Mouse (Mus musculus): ENCODE measurements around the gene Etv3. TPM values are rescaled to one million over a fixed set of nuclear protein-coding genes. Genes with fewer than 3 reads are reported as not detected.
A peak's percentile ranks its signal among the peaks of the same experiment; 100 is the strongest.

Etv3 gene
- polyA plus RNA-seq, 1 experiment from 2014 or later: 9.6 TPM

DNA sequence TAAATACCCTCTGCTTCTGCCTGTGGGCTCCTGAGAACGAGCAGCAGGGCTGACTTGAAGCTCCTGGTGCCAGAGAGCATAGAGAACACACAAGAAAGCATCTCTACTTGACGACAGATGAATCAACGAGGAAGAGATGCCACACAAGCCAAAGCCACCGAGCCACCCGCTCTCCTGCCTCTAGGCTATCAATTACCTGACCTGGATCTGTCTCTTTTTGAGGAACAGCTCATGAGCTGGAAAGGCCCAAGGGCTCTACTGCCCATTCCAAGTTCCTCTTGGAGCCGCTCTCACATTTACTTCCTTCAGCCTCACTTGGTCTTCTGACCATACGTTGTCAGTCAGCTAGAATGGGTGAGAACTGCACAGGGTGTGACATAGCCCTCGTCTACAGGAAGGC is 36.2 kb downstream of the Etv3 start:
- H3K4me2 ChIP-seq: no peak overlapping the region
- no peaks in the 10 kb centered on the region for H3K9me3 ChIP-seq (replicated peaks)
- 55% methylated on average over 8 of the region's 8 CpGs for WGBS
- H3K4me1 ChIP-seq (replicated peaks): peaks cover 15% of the 10 kb centered on the region
- H3K27ac ChIP-seq: no peak overlapping the region
- no peak overlapping the region for H3K9ac ChIP-seq
- ATAC-seq (replicated peaks; ENCODE audit: insufficient number of reproducible peaks, insufficient read depth, low FRiP score, low read depth): no peak
- H3K36me3 ChIP-seq: no peaks in the 10 kb centered on the region
- H3K4me3 ChIP-seq: no peak overlapping the region
- no peaks in the 10 kb centered on the region for H3K27me3 ChIP-seq

DNA sequence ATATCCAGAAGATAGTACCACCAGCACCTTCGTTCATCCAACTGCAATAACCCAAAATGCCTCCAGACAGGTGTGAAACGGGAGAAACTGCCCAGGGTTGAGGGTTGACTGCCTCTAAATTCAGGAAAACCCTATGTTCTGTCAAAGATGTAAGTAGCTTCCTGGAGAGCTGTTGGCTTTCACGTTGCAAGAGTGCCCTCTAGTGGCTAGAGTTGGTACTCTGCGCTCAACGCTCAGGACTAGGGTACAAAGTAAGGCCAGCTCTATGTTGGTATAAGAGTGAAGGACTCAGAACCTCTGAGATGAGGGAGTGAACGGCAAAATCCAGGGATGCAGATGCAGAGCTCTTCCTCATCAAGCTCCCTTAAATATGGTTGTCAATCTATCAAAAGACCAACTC is 37.2 kb downstream of the Etv3 start:
- no peaks in the 10 kb centered on the region for H3K27me3 ChIP-seq
- no peak overlapping the region for H3K27ac ChIP-seq
- 0 out of 2 replicates have a peak, but pooled peaks have one; percentile 14 for ATAC-seq (replicated peaks; ENCODE audit: insufficient number of reproducible peaks, insufficient read depth, low FRiP score, low read depth)
- peaks cover 9% of the 10 kb centered on the region for H3K4me1 ChIP-seq (replicated peaks)
- no peak overlapping the region for H3K4me3 ChIP-seq
- H3K4me2 ChIP-seq: no peak overlapping the region
- H3K36me3 ChIP-seq: no peaks in the 10 kb centered on the region
- 3% methylated on average over 6 of the region's 6 CpGs for WGBS
- H3K9me3 ChIP-seq (replicated peaks): no peaks in the 10 kb centered on the region
- no peak overlapping the region for H3K9ac ChIP-seq

DNA sequence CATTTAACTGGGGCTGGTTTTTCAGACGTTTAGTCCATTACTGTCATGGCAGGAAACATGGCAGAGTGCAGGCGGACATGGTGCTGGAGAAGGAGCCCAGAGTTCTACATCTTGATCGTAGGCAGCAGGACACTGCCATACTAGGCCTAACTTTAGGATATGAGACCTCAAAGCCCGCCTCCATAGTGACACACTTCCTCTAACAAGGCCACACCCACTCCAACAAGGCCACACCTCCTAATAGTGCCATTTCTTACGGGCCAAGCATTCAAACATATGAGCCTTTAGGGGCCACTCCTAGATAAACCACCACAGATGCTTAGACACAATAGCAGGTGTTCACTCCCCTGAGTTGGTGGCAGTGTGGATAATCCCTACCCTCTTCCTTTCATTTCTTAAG is 38.3 kb downstream of the Etv3 start:
- 75% methylated on average over 5 of the region's 5 CpGs for WGBS
- no peak for ATAC-seq (replicated peaks; ENCODE audit: insufficient number of reproducible peaks, insufficient read depth, low FRiP score, low read depth)
- H3K27me3 ChIP-seq: no peaks in the 10 kb centered on the region
- no peaks in the 10 kb centered on the region for H3K9me3 ChIP-seq (replicated peaks)
- H3K4me2 ChIP-seq: no peak overlapping the region
- H3K9ac ChIP-seq: no peak overlapping the region
- no peak overlapping the region for H3K4me3 ChIP-seq
- H3K4me1 ChIP-seq (replicated peaks): peaks cover 9% of the 10 kb centered on the region
- no peaks in the 10 kb centered on the region for H3K36me3 ChIP-seq
- H3K27ac ChIP-seq: no peak overlapping the region

DNA sequence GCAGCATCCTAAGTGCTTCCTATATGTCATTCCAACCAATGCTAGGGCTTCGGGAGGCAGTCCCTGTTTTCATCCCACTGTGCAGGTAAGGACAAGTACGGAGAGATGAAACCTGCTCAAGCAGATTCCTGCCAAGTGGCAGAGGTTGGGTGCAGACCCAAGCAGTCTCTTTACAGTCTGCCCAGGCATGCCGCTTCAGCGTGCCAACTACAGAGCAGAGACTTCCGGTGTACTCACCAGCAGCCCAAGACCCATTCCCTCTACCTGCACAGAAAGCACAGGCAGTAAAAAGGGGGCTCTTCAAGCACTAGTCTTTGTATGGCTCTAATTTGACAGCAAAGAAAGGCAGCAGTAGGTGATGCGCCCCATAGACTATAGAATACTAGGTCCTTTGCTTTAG is 40.4 kb downstream of the Etv3 start:
- Histone ChIP-seq H3K4me1 (replicated peaks) (peaks cover 9% of the 10 kb centered on the region), H3K36me3 (no peaks in the 10 kb centered on the region), H3K9me3 (replicated peaks) (no peaks in the 10 kb centered on the region), H3K27me3 (no peaks in the 10 kb centered on the region), H3K27ac (peak overlapping the region; percentile 32; the same call in 1 of the 2 replicates), H3K4me2 (peak overlapping the region; percentile 39), H3K4me3 (no peak overlapping the region), H3K9ac (no peak overlapping the region)
- ATAC-seq (replicated peaks; ENCODE audit: insufficient number of reproducible peaks, insufficient read depth, low FRiP score, low read depth): no peak
- 84% methylated on average over 6 of the region's 6 CpGs for WGBS

DNA sequence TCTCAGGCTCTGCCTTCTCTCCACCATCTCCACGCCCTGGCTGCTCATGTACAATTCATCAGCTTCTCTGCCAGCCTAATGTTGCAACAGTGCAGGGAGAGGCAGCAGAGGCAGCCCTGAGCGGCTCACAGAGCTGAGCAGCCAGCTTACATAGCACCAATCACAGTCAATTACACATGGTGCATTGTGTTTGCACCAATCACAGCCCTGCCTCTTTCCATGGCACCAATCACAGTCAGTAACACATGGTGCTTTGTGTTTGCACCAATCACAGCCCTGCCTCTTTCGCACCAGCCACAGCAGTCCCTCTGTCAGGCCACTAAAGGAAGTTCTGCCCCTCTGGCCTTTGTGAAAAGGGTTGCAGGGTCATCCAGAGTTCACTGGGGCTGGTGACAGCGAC is 40.9 kb downstream of the Etv3 start:
- WGBS: 7% methylated on average over 4 of the region's 4 CpGs
- H3K27ac ChIP-seq: peak overlapping the region; percentile 32; the same call in 1 of the 2 replicates
- ATAC-seq (replicated peaks; ENCODE audit: insufficient number of reproducible peaks, insufficient read depth, low FRiP score, low read depth): peak; percentile 93
- H3K36me3 ChIP-seq: no peaks in the 10 kb centered on the region
- H3K4me3 ChIP-seq: peak overlapping the region; percentile 9; the same call in 1 of the 2 replicates
- H3K9me3 ChIP-seq (replicated peaks): no peaks in the 10 kb centered on the region
- peaks cover 9% of the 10 kb centered on the region for H3K4me1 ChIP-seq (replicated peaks)
- no peaks in the 10 kb centered on the region for H3K27me3 ChIP-seq
- peak overlapping the region; percentile 39 for H3K4me2 ChIP-seq
- no peak overlapping the region for H3K9ac ChIP-seq

DNA sequence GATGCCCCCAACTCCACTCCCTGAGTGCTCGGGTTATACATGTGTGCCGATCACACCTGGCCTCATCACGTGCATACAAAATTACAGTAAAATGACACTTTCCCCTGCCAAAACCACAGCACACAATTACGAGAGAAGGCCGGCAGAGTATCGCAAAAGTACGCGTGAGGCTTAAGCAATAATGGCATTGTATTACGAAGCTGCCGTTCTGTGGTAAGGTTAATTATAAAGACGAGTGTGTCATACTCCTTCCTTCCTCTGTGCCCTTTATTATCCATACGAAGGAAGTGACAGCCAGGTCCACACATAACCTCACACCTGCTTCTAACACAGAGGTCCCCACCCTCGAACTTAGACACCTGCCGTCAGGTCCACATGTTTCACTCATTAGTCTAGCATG is 42.3 kb downstream of the Etv3 start:
- 88% methylated on average over 14 of the region's 14 CpGs for WGBS

DNA sequence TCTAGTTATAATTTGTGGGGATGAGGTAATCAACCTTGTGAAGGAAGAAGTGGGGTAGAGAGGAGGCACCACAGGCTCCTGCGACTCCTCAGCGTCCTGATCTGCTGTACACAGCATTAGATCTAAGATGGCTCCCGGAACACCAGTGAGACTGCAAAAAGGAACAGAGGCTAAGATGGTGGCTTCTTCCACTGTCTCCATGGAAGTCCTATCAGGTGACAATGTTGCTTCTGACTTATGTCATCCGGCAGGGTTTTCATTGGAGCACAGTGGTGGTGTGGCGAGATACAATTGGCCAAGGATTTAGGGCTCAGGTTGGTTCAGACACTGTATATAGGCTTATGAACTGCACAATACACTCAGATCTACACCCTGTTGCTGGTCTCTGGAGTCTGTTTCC is 43.5 kb downstream of the Etv3 start:
- Histone ChIP-seq H3K4me3 (no peak overlapping the region), H3K36me3 (no peaks in the 10 kb centered on the region), H3K4me1 (replicated peaks) (peaks cover 9% of the 10 kb centered on the region), H3K27ac (no peak overlapping the region), H3K9me3 (replicated peaks) (no peaks in the 10 kb centered on the region), H3K4me2 (no peak overlapping the region), H3K9ac (no peak overlapping the region), H3K27me3 (no peaks in the 10 kb centered on the region)
- 86% methylated on average over 5 of the region's 5 CpGs for WGBS
- ATAC-seq (replicated peaks; ENCODE audit: insufficient number of reproducible peaks, insufficient read depth, low FRiP score, low read depth): no peak

More for the DNA sequence above, 42.3 kb downstream of the Etv3 start:
- H3K4me3 ChIP-seq: no peak overlapping the region
- no peaks in the 10 kb centered on the region for H3K27me3 ChIP-seq
- H3K9me3 ChIP-seq (replicated peaks): no peaks in the 10 kb centered on the region
- ATAC-seq (replicated peaks; ENCODE audit: insufficient number of reproducible peaks, insufficient read depth, low FRiP score, low read depth): no peak
- H3K27ac ChIP-seq: no peak overlapping the region
- no peak overlapping the region for H3K4me2 ChIP-seq
- H3K9ac ChIP-seq: no peak overlapping the region
- no peaks in the 10 kb centered on the region for H3K36me3 ChIP-seq
- peaks cover 9% of the 10 kb centered on the region for H3K4me1 ChIP-seq (replicated peaks)

DNA sequence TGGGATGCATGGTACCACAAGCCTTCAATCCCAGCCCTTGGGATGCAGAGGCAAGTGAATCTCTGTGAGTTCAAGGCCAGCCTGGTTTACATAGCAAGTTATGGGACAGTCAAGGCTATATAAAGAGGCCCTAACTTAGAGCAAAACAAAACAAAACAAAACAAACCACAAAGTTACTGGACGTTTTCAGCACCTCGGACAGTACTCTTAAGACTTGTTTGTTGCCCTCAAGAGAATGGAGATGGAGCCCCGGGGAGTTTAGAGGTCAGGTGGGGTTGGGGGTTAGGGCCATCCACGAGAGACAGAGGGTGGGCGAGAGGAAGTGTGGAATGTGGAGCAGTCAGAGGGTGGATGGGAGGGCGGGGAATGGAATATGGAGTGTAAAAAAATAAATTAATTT is 50.6 kb downstream of the Etv3 start:
- no peak overlapping the region for H3K4me2 ChIP-seq
- H3K9ac ChIP-seq: no peak overlapping the region
- ATAC-seq (replicated peaks; ENCODE audit: insufficient number of reproducible peaks, insufficient read depth, low FRiP score, low read depth): no peak
- no peak overlapping the region for H3K4me3 ChIP-seq
- H3K27ac ChIP-seq: no peak overlapping the region
- H3K9me3 ChIP-seq (replicated peaks): no peaks in the 10 kb centered on the region
- no peaks in the 10 kb centered on the region for H3K36me3 ChIP-seq
- no peaks in the 10 kb centered on the region for H3K4me1 ChIP-seq (replicated peaks)
- 24% methylated on average over 6 of the region's 6 CpGs for WGBS
- H3K27me3 ChIP-seq: no peaks in the 10 kb centered on the region

DNA sequence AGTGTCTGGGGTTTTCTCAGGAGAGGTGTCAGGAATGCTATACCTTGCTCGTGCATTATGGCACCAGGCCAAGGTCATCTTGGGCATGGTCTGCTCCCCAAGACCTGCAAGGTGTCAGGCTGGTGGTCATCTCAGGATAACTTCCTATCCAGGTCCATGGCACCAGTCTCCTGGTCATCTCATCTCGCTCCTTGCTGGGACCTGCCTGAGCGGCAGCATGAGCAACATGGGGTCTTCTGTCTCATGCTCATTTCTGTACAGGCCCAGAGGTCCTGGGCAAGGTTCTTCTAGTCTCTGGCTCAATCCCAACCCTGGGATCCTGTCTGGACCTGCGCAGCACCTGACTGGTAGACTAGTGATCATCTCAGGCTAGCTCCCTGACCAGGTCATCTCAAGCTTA is 57.1 kb downstream of the Etv3 start:
- no peaks in the 10 kb centered on the region for H3K27me3 ChIP-seq
- no peak overlapping the region for H3K4me2 ChIP-seq
- H3K4me3 ChIP-seq: no peak overlapping the region
- H3K9me3 ChIP-seq (replicated peaks): no peaks in the 10 kb centered on the region
- no peaks in the 10 kb centered on the region for H3K36me3 ChIP-seq
- no peaks in the 10 kb centered on the region for H3K4me1 ChIP-seq (replicated peaks)
- H3K9ac ChIP-seq: no peak overlapping the region
- WGBS: 88% methylated on average over 4 of the region's 4 CpGs
- no peak for ATAC-seq (replicated peaks; ENCODE audit: insufficient number of reproducible peaks, insufficient read depth, low FRiP score, low read depth)
- no peak overlapping the region for H3K27ac ChIP-seq

Other genes starting within 250 kb of the Etv3 start
- gene Cd5l, start 167.5 kb upstream of the Etv3 start, polyA plus RNA-seq (2015; fragmentation: Nextera tagmentation; extraction: Ambion mirVana): 0.15 and 0.55 TPM in 2 replicates
- 0.20 and 0.36 TPM in 2 replicates for gene Fcrl1, start 149.0 kb upstream of the Etv3 start, polyA plus RNA-seq (2015; fragmentation: Nextera tagmentation; extraction: Ambion mirVana)
- not detected in 2 replicates for gene Fcrl5, start 89.6 kb upstream of the Etv3 start, polyA plus RNA-seq (2015; fragmentation: Nextera tagmentation; extraction: Ambion mirVana)
- gene Arhgef11, start 92.2 kb downstream of the Etv3 start, polyA plus RNA-seq (2015; fragmentation: Nextera tagmentation; extraction: Ambion mirVana): 7.5 and 10.8 TPM in 2 replicates
- 0.29 and 0.70 TPM in 2 replicates for gene Lrrc71, start 223.2 kb downstream of the Etv3 start, polyA plus RNA-seq (2015; fragmentation: Nextera tagmentation; extraction: Ambion mirVana)